Mouse (Mus musculus) C2C12 (cell line): ENCODE data around the gene Tbc1d2. TPM values are rescaled to one million over a fixed set of nuclear protein-coding genes. Genes with fewer than 3 reads are reported as not detected.

Experiments used
- H3K27me3 ChIP-seq: one replicate; pipeline ENCODE4 v1.6.1; 2011; ENCODE audit not compliant: control insufficient read depth, insufficient read depth, insufficient read length
- H3K36me3 ChIP-seq: one replicate; pipeline ENCODE4 v1.6.1; 2011; ENCODE audit not compliant: control insufficient read depth, insufficient read depth
- H3K4me3 ChIP-seq: one replicate; pipeline ENCODE4 v1.5.1; 2011; ENCODE audit warnings: mild to moderate bottlenecking, control low read depth; ENCODE audit not compliant: poor library complexity, insufficient read depth, severe bottlenecking
- H3K79me2 ChIP-seq: one replicate; pipeline ENCODE4 v1.6.1; 2011; ENCODE audit not compliant: control insufficient read depth, insufficient read depth
- H3K79me3 ChIP-seq: one replicate; pipeline ENCODE4 v1.6.1; 2011; ENCODE audit warnings: low read depth, control low read depth
- H3ac ChIP-seq: one replicate; pipeline ENCODE3; 2011; ENCODE audit warnings: low read depth; ENCODE audit not compliant: control insufficient read depth, insufficient read length
- CEBPB ChIP-seq: IDR thresholded peaks from one replicate; pipeline ENCODE4 v1.6.1; 2011; ENCODE audit warnings: low read depth, mild to moderate bottlenecking, control low read depth, moderate library complexity
- CTCF ChIP-seq: IDR thresholded peaks from one replicate; pipeline ENCODE4 v1.5.1; 2011; ENCODE audit not compliant: control insufficient read depth, insufficient read depth, insufficient read length
- FOSL1 ChIP-seq: IDR thresholded peaks from one replicate; pipeline ENCODE4 v1.8.0; 2011; ENCODE audit warnings: mild to moderate bottlenecking, low read length; ENCODE audit not compliant: poor library complexity, insufficient read depth, severe bottlenecking
- MAX ChIP-seq: IDR thresholded peaks from one replicate; pipeline ENCODE4 v1.6.1; 2011; ENCODE audit warnings: mild to moderate bottlenecking, control low read depth
- MYOD1 ChIP-seq: IDR thresholded peaks from one replicate; pipeline ENCODE4 v1.6.1; 2011; ENCODE audit warnings: low read depth; ENCODE audit not compliant: control insufficient read depth, insufficient read length
- MYOG ChIP-seq: IDR thresholded peaks from one replicate; pipeline ENCODE4 v1.6.1; 2011; ENCODE audit not compliant: control insufficient read depth, insufficient read length; ENCODE audit errors: extremely low read depth
- USF1 ChIP-seq: IDR thresholded peaks from one replicate; pipeline ENCODE4 v1.6.1; 2011; ENCODE audit warnings: low read depth, mild to moderate bottlenecking, control low read depth, moderate library complexity
- polyA plus RNA-seq: library from polyadenylated mRNA; unstranded; fragments of >200 nt; fragmentation: generic; extraction: Trizol; gene quantifications from one replicate; pipeline ENCODE4 v1.2.1, GENCODE M21; 2012; ENCODE audit warnings: missing spikeins

Gene Tbc1d2
- polyA plus RNA-seq, 1 experiment = 0.77 TPM

GRCm38 (mm10) chr4:46620946-46621345 is 29.1 kb downstream of the Tbc1d2 start:
- Histone ChIP-seq H3K36me3 (no peaks in the 10 kb centered on the region), H3ac (no peak overlapping the region), H3K79me3 (no peaks in the 10 kb centered on the region), H3K4me3 (no peak overlapping the region), H3K79me2 (no peaks in the 10 kb centered on the region), H3K27me3 (no peaks in the 10 kb centered on the region)
- TF ChIP-seq FOSL1 = no peak
- no peak for TF ChIP-seq MYOG
- TF ChIP-seq CEBPB = no peak
- no peak for TF ChIP-seq USF1
- TF ChIP-seq MAX = no peak
- no peak for TF ChIP-seq CTCF
- no peak for TF ChIP-seq MYOD1

- no peak overlapping the region for H3K4me3 ChIP-seq
- TF ChIP-seq MYOD1 (no peak), FOSL1 (no peak), MAX (no peak), CEBPB (no peak), CTCF (no peak), MYOG (no peak), USF1 (no peak)
- H3K36me3 ChIP-seq = no peaks in the 10 kb centered on the region
- no peaks in the 10 kb centered on the region for H3K79me2 ChIP-seq
- H3K27me3 ChIP-seq = no peaks in the 10 kb centered on the region
- no peaks in the 10 kb centered on the region for H3K79me3 ChIP-seq
- no peak overlapping the region for H3ac ChIP-seq
These were observed 29.7 kb downstream of the Tbc1d2 start for GRCm38 (mm10) chr4:46620330-46620729.

- no peaks in the 10 kb centered on the region for H3K79me2 ChIP-seq
- H3K27me3 ChIP-seq = peaks cover 8% of the 10 kb centered on the region
- no peak overlapping the region for H3K4me3 ChIP-seq
- H3K79me3 ChIP-seq = no peaks in the 10 kb centered on the region
- H3K36me3 ChIP-seq = no peaks in the 10 kb centered on the region
- H3ac ChIP-seq = no peak overlapping the region
- TF ChIP-seq CEBPB (no peak), MAX (no peak), FOSL1 (no peak), USF1 (no peak), CTCF (no peak), MYOD1 (no peak), MYOG (no peak)
These were observed 31.7 kb downstream of the Tbc1d2 start for GRCm38 (mm10) chr4:46618196-46618817.

DNA sequence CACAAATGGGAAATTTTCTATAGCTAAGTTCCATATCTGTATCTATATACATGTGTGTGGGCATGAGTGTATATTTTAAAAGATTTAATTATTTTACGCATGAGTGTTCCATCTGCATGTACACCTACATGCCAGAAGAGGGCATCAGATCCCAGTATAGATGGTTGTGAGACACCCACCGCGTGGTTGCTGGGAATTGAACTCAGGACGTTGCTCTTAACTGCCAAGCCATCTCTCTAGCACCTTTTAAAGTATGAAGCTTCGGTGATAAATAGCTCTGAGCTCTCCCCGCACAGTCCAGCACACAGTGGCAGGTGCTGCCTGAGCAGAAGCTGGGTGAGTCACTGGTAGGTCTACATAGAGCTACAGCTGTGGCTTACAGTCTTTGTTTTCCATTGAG is 32.6 kb downstream of the Tbc1d2 start:
- H3ac ChIP-seq = no peak overlapping the region
- peaks cover 8% of the 10 kb centered on the region for H3K27me3 ChIP-seq
- H3K79me3 ChIP-seq = no peaks in the 10 kb centered on the region
- no peaks in the 10 kb centered on the region for H3K79me2 ChIP-seq
- H3K4me3 ChIP-seq = no peak overlapping the region
- no peak for TF ChIP-seq MYOD1
- TF ChIP-seq MAX = no peak
- H3K36me3 ChIP-seq = no peaks in the 10 kb centered on the region

- H3K36me3 ChIP-seq = no peaks in the 10 kb centered on the region
- no peak overlapping the region for H3K4me3 ChIP-seq
- no peak for TF ChIP-seq MYOG
- H3K79me2 ChIP-seq = no peaks in the 10 kb centered on the region
- no peak overlapping the region for H3ac ChIP-seq
- H3K79me3 ChIP-seq = no peaks in the 10 kb centered on the region
- peaks cover 8% of the 10 kb centered on the region for H3K27me3 ChIP-seq
These were observed 35.4 kb downstream of the Tbc1d2 start for GRCm38 (mm10) chr4:46614641-46615040.

DNA sequence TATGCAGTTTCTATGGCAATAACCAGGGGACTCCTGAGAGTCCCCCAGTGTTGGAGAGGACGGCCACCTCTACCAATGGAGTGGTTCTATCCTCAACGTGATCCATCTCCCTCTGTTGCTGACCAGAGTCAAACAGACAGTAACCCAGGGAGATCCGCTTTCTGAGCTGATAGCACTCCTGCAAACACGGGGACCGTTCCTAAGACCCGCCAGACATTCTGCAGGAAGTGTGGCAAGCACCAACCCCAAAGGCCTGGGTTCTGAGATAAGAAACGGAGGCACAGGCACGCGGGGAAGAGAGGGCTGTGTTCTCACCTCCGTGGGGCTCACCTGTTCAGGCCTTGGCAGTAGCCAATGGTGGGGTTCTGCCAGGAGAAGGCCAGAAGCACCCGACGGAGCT is 36.4 kb downstream of the Tbc1d2 start:
- no peaks in the 10 kb centered on the region for H3K36me3 ChIP-seq
- H3ac ChIP-seq = no peak overlapping the region
- TF ChIP-seq USF1 (no peak), CEBPB (no peak), CTCF (no peak), FOSL1 (no peak), MYOG (no peak), MAX (no peak), MYOD1 (no peak)
- no peaks in the 10 kb centered on the region for H3K79me2 ChIP-seq
- H3K79me3 ChIP-seq = no peaks in the 10 kb centered on the region
- peaks cover 16% of the 10 kb centered on the region for H3K27me3 ChIP-seq
- no peak overlapping the region for H3K4me3 ChIP-seq
